Mouse (Mus musculus): ENCODE data around the gene Olfr649. TPM values are rescaled to one million over a fixed set of nuclear protein-coding genes. Genes with fewer than 3 reads are reported as not detected.

Olfr649 gene
- not detected for total RNA-seq (2023)

DNA sequence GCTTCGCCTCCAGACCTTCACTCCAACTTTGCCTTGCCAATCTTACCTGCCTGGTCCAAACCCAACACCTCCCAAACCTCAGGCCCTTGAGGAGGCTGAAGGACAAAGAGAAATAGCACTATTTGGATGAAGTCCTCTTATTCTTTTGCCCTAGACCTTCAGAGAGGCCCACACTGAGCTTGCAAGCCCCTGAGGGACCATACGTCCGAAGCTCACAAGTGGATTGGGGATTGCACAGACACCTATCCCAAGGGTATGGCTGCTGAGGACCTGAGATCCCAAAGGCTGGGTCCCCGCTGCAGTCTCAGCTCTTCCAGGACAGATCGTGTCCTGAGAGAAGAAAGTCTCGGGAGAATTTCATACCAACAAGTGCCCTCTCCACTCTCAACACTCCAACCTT lies at the start of gene Olfr649:
Olfr649 (minus strand) TSS at position 101 of the 400 bp plus-strand sequence.

DNA sequence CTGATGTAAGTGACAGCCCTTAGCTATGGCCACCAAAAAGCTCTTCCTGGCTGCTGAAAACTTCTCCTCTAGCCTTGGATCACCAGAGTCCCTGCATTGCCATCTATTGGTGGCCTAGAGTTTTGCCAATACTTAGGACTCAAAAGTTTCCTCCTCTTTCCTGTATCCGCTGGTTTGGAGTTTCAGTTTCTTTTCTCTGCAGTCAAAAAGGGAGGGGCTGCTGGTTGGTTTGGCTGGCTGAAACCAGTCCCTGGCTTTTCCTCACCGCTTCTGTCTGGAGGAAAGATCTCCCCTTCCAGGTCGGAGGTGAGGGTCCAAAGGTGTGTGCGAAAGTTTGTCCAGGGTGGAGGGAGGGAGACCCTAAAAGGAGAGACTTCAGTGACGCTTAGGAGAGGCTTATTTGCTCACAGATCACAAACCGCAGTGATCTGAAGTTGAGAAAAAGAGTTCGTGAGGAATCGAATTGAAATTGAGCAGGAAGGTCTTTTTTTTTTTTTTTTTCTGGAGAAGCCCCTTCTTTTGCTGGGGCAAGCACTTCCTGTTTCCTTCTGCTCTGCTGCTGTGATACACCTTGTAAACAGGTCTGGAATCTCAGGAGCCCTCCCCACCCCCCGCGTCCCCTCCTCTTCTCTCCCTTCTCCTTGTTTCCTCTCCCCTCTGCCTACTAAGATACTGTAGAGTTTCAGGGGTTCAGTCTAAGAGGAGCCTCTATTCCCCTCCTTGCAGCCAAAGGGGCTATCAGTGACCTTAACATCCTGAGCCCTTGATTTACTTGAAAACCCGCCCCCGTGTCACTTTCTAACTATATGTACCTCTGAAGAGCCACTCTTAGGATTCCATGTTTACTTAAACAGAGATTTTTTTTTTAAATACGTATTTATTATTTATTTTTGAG lies 48.7 kb upstream of the Olfr649 start, which contains the start of gene Trim34a:
Trim34a (plus strand) TSS at position 171 of the 895 bp plus-strand sequence.

DNA sequence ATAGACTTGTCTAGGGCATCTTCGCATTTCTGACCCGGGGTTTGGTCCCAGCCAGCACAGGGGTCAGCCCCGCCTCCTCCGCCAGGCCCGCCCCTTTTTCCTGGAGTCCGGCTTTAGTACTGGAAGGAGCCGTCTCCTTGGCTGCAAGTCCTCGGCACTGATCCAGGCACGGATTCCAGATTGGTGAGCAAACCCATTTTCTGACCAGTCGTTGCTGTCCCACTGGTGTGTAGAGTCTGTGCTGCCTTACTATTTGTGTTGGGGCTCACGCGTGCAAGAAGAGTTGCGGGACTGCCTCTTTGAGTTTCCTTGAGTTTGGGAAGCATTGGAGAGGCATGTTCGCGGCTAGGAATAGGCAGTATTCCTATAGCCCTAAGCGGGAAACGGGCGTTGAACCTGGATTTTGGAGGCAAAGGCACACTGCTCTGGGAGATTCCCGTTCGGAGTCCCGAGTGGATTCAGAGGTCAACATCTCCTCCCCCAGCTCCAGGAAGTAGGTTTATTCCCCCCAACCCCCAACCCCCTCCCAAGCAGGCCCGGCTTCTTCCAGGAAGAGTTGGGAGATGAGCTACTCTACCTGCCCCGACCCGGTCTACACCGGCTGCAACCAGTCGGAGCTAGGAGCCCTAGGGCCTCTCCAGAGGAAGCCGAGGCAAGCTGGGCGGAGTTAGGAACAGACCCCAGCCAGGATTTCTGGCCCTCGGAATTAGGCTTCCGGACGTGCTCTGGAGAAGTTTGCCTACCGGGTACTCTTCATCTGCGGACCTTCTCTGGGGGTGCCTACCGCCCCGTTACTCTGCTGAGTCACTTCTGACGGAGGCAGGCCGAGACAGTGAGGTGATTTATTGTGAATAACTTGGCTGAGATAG lies 23.1 kb upstream of the Olfr649 start, which contains the start of gene Trim6:
Trim6 (plus strand) TSS at position 93 of the 869 bp plus-strand sequence.

DNA sequence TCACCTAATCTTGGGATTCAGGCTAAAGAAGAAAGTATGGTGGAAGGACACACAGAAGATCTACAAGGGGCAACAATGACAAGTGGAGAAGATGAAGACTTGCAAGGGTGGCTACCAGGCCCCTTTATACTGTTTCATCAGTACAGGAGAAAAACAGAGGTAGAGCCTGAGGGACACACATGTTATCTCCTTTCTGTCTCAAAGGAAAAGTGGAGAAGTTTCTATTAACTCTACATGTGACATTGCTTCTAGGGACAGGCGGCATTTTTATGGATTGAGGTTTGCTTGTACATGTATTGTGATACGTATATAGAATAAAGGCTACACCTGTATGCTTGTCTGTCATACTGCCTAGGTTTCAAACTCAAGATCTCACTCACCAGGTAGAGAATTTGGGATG lies 12.5 kb downstream of the Olfr649 start, which contains the start of gene Olfr648:
Olfr648 (minus strand) TSS at position 101 of the 400 bp plus-strand sequence.

DNA sequence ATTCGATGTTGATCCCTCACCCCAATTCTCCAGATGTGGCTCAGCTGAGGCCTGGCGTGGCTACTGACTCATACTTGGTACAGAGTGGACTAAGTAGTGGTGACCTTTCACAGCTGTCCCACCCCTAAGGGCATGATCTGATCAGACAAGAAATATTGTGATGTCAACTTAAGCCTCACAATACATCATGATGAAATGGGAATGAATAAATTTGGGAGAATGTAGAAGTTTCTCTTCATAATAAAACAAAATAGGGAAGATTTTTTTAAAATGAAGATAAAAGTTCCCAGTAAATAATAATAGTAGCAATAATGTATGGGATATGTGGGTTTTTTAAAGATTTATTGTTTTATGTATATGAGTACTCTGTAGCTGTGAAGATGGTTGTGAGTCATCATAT lies 45.3 kb downstream of the Olfr649 start, which contains the start of gene Ubqlnl:
Ubqlnl (minus strand) TSS at position 101 of the 400 bp plus-strand sequence.

DNA sequence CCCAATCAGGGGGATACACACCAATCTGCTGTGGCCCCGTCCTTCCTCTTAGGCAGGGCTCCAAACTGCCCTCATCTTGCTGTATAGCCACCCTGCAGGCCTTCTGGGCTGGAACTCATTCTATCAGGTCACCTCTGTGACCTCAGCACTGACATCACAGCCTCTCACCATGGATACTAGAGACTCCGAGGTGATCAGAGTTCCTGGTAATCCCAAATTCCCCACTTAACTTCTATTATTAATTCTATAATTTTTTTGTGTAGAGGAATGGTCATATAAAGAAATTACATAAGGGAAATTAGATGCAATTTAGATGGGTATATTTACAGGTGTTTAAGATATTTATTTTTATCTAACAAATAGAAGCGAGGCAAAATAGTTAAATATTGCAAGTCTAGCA lies 52.6 kb downstream of the Olfr649 start, which contains the start of gene Ubqln3:
Ubqln3 (minus strand) TSS at position 101 of the 400 bp plus-strand sequence.

Other genes starting within 250 kb of the Olfr649 start
- not detected for gene Olfr635, start 224.8 kb downstream of the Olfr649 start, total RNA-seq (2023)
- not detected for gene Olfr638, start 197.2 kb downstream of the Olfr649 start, total RNA-seq (2023)
- gene Olfr639, start 178.7 kb downstream of the Olfr649 start, total RNA-seq (2023) = 0.21 TPM
- gene Olfr640, start 170.4 kb downstream of the Olfr649 start, total RNA-seq (2023) = not detected
- gene Olfr641, start 160.5 kb downstream of the Olfr649 start, total RNA-seq (2023) = not detected
- not detected for gene Olfr642, start 143.3 kb downstream of the Olfr649 start, total RNA-seq (2023)
- not detected for gene 4930516K23Rik, start 134.5 kb downstream of the Olfr649 start, total RNA-seq (2023)
- gene Olfr644, start 124.1 kb downstream of the Olfr649 start, total RNA-seq (2023) = not detected
- gene Olfr645, start 110.5 kb downstream of the Olfr649 start, total RNA-seq (2023) = not detected
- not detected for gene Olfr646, start 91.1 kb downstream of the Olfr649 start, total RNA-seq (2023)
- gene Ubqln5, start 66.2 kb downstream of the Olfr649 start, total RNA-seq (2023) = not detected
- not detected for gene Olfr643, start 58.6 kb downstream of the Olfr649 start, total RNA-seq (2023)
- not detected for gene Ubqln3, start 52.7 kb downstream of the Olfr649 start, total RNA-seq (2023)
- not detected for gene Ubqlnl, start 45.4 kb downstream of the Olfr649 start, total RNA-seq (2023)
- gene Olfm5, start 31.2 kb downstream of the Olfr649 start, total RNA-seq (2023) = not detected
- gene Olfr648, start 12.6 kb downstream of the Olfr649 start, total RNA-seq (2023) = not detected
- not detected for gene Trim6, start 22.8 kb upstream of the Olfr649 start, total RNA-seq (2023)
- 25.1 TPM for gene Trim34a, start 48.5 kb upstream of the Olfr649 start, total RNA-seq (2023)
- gene Trim5, start 92.1 kb upstream of the Olfr649 start, total RNA-seq (2023) = 22.3 TPM
- 99.6 TPM for gene Trim12a, start 119.5 kb upstream of the Olfr649 start, total RNA-seq (2023)
- gene Trim34b, start 133.5 kb upstream of the Olfr649 start, total RNA-seq (2023) = 0.68 TPM
- gene Trim12c, start 157.4 kb upstream of the Olfr649 start, total RNA-seq (2023) = 37.2 TPM
- 1.8 TPM for gene Trim30b, start 173.9 kb upstream of the Olfr649 start, total RNA-seq (2023)
- gene Trim30c, start 204.9 kb upstream of the Olfr649 start, total RNA-seq (2023) = 0.77 TPM